Mouse (Mus musculus): Measurements from ENCODE around the gene Usp13. TPM values are rescaled to one million over a fixed set of nuclear protein-coding genes. Genes with fewer than 3 reads are reported as not detected.

Gene Usp13
- polyA plus RNA-seq, 2 experiments: 4.9 to 5.5 TPM

- no peaks in the 10 kb centered on the region for H3K9me3 ChIP-seq (ENCODE audit: control insufficient read depth, low read length)
- H3K27ac ChIP-seq (replicated peaks; ENCODE audit: low read depth, low read length): no peak overlapping the region
- 69% methylated on average over 16 of the region's 16 CpGs for WGBS
- H3K4me1 ChIP-seq (ENCODE audit: control insufficient read depth, insufficient read depth, low read length): no peaks in the 10 kb centered on the region
- no peaks in the 10 kb centered on the region for H3K27me3 ChIP-seq (ENCODE audit: control insufficient read depth, insufficient read depth, low read length)
- no peak for TF ChIP-seq POLR2A (IDR thresholded peaks at IDR 0.05; ENCODE audit: borderline replicate concordance, extremely low read depth, insufficient read depth, insufficient read length)
- H3K9ac ChIP-seq (ENCODE audit: low read depth, low read length, severe bottlenecking): no peak overlapping the region
- H3K4me2 ChIP-seq (replicated peaks; ENCODE audit: low read depth, low read length, severe bottlenecking): no peak overlapping the region
- DNase-seq (ENCODE audit: low spot score) (no peak), ATAC-seq (ENCODE audit: low FRiP score, low read depth) (no peak)
- no peaks in the 10 kb centered on the region for H3K36me3 ChIP-seq (ENCODE audit: control insufficient read depth, insufficient read depth, low read length)
- H3K4me3 ChIP-seq (replicated peaks; ENCODE audit: low read length): no peak overlapping the region
Measured at GRCm38 (mm10) chr3:32856362-32857107, 39.2 kb downstream of the Usp13 start.

- Histone ChIP-seq H3K9me3 (ENCODE audit: control insufficient read depth, low read length) (no peaks in the 10 kb centered on the region), H3K4me3 (replicated peaks; ENCODE audit: low read length) (no peak overlapping the region), H3K9ac (ENCODE audit: low read depth, low read length, severe bottlenecking) (no peak overlapping the region), H3K4me2 (replicated peaks; ENCODE audit: low read depth, low read length, severe bottlenecking) (no peak overlapping the region), H3K4me1 (ENCODE audit: control insufficient read depth, insufficient read depth, low read length) (no peaks in the 10 kb centered on the region), H3K27me3 (ENCODE audit: control insufficient read depth, insufficient read depth, low read length) (no peaks in the 10 kb centered on the region), H3K27ac (replicated peaks; ENCODE audit: low read depth, low read length) (no peak overlapping the region), H3K36me3 (ENCODE audit: control insufficient read depth, insufficient read depth, low read length) (0 out of 2 replicates have a peak, but pooled peaks cover 2% of the 10 kb centered on the region)
- WGBS: 80% methylated on average over 3 of the region's 3 CpGs
- no peak for TF ChIP-seq POLR2A (IDR thresholded peaks at IDR 0.05; ENCODE audit: borderline replicate concordance, extremely low read depth, insufficient read depth, insufficient read length)
- DNase-seq (ENCODE audit: low spot score) (no peak), ATAC-seq (ENCODE audit: low FRiP score, low read depth) (no peak)
Measured at GRCm38 (mm10) chr3:32871081-32871480, 53.7 kb downstream of the Usp13 start.

- H3K27me3 ChIP-seq (ENCODE audit: control insufficient read depth, insufficient read depth, low read length): no peaks in the 10 kb centered on the region
- no peak overlapping the region for H3K27ac ChIP-seq (replicated peaks; ENCODE audit: low read depth, low read length)
- H3K4me3 ChIP-seq (replicated peaks; ENCODE audit: low read length): no peak overlapping the region
- H3K4me2 ChIP-seq (replicated peaks; ENCODE audit: low read depth, low read length, severe bottlenecking): no peak overlapping the region
- DNase-seq (ENCODE audit: low spot score) (no peak), ATAC-seq (ENCODE audit: low FRiP score, low read depth) (no peak)
- no peak overlapping the region for H3K9ac ChIP-seq (ENCODE audit: low read depth, low read length, severe bottlenecking)
- H3K9me3 ChIP-seq (ENCODE audit: control insufficient read depth, low read length): no peaks in the 10 kb centered on the region
- H3K4me1 ChIP-seq (ENCODE audit: control insufficient read depth, insufficient read depth, low read length): no peaks in the 10 kb centered on the region
- TF ChIP-seq POLR2A (IDR thresholded peaks at IDR 0.05; ENCODE audit: borderline replicate concordance, extremely low read depth, insufficient read depth, insufficient read length): no peak
- peaks cover 6% of the 10 kb centered on the region; the same call in 1 of the 2 replicates for H3K36me3 ChIP-seq (ENCODE audit: control insufficient read depth, insufficient read depth, low read length)
- 87% methylated on average over 8 of the region's 8 CpGs for WGBS
Measured at GRCm38 (mm10) chr3:32886386-32886785, 69.0 kb downstream of the Usp13 start.

GRCm38 (mm10) chr3:32888886-32889285, 71.5 kb downstream of the Usp13 start:
- no peak overlapping the region for H3K4me2 ChIP-seq (replicated peaks; ENCODE audit: low read depth, low read length, severe bottlenecking)
- no peak overlapping the region for H3K4me3 ChIP-seq (replicated peaks; ENCODE audit: low read length)
- TF ChIP-seq POLR2A (IDR thresholded peaks at IDR 0.05; ENCODE audit: borderline replicate concordance, extremely low read depth, insufficient read depth, insufficient read length): no peak
- no peaks in the 10 kb centered on the region for H3K27me3 ChIP-seq (ENCODE audit: control insufficient read depth, insufficient read depth, low read length)
- no peaks in the 10 kb centered on the region for H3K4me1 ChIP-seq (ENCODE audit: control insufficient read depth, insufficient read depth, low read length)
- no peak for ATAC-seq (ENCODE audit: low FRiP score, low read depth)
- no peaks in the 10 kb centered on the region for H3K9me3 ChIP-seq (ENCODE audit: control insufficient read depth, low read length)
- 0 out of 2 replicates have a peak, but pooled peaks cover 3% of the 10 kb centered on the region for H3K36me3 ChIP-seq (ENCODE audit: control insufficient read depth, insufficient read depth, low read length)
- 91% methylated on average over 5 of the region's 5 CpGs for WGBS
- no peak overlapping the region for H3K9ac ChIP-seq (ENCODE audit: low read depth, low read length, severe bottlenecking)
- no peak for DNase-seq (ENCODE audit: low spot score)
- H3K27ac ChIP-seq (replicated peaks; ENCODE audit: low read depth, low read length): no peak overlapping the region

GRCm38 (mm10) chr3:32890174-32890573, 72.8 kb downstream of the Usp13 start:
- DNase-seq (ENCODE audit: low spot score): no peak
- no peak for ATAC-seq (ENCODE audit: low FRiP score, low read depth)
- H3K4me3 ChIP-seq (replicated peaks; ENCODE audit: low read length): no peak overlapping the region
- peaks cover 8% of the 10 kb centered on the region for H3K36me3 ChIP-seq (ENCODE audit: control insufficient read depth, insufficient read depth, low read length)
- H3K4me1 ChIP-seq (ENCODE audit: control insufficient read depth, insufficient read depth, low read length): no peaks in the 10 kb centered on the region
- 91% methylated on average over 4 of the region's 4 CpGs for WGBS
- H3K27ac ChIP-seq (replicated peaks; ENCODE audit: low read depth, low read length): no peak overlapping the region
- H3K4me2 ChIP-seq (replicated peaks; ENCODE audit: low read depth, low read length, severe bottlenecking): no peak overlapping the region
- H3K27me3 ChIP-seq (ENCODE audit: control insufficient read depth, insufficient read depth, low read length): no peaks in the 10 kb centered on the region
- H3K9me3 ChIP-seq (ENCODE audit: control insufficient read depth, low read length): no peaks in the 10 kb centered on the region
- TF ChIP-seq POLR2A (IDR thresholded peaks at IDR 0.05; ENCODE audit: borderline replicate concordance, extremely low read depth, insufficient read depth, insufficient read length): no peak
- no peak overlapping the region for H3K9ac ChIP-seq (ENCODE audit: low read depth, low read length, severe bottlenecking)
